Mouse (Mus musculus): ENCODE data around the gene Nudt12. TPM values are rescaled to one million over a fixed set of nuclear protein-coding genes. Genes with fewer than 3 reads are reported as not detected.

Gene Nudt12
- polyA plus RNA-seq, 1 experiment from 2014 or later, result 6.5 TPM

DNA sequence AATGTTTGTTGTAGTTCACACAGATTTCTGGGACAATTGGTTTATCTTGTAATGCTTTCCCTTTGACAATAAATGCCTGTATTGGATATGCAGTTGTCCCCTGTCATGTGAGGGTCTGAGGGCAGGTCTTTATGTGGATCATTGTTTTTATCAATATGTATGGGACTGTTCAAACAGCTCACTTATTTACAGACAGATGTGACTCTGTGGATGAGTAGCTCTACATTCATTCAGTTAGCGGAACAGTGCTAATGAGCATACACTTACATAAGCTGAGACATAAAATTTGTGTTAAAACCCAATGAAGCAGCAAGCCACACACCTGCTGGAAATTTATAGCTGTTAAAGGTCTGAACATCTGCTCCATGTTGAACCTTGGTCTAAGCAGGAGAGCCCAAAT is 56.1 kb downstream of the Nudt12 start:
- Histone ChIP-seq H3K9me3 (replicated peaks) (no peaks in the 10 kb centered on the region), H3K4me2 (replicated peaks) (no peak overlapping the region), H3K9ac (no peak overlapping the region), H3K36me3 (no peaks in the 10 kb centered on the region), H3K4me3 (no peak overlapping the region), H3K27me3 (no peaks in the 10 kb centered on the region), H3K4me1 (no peaks in the 10 kb centered on the region), H3K27ac (no peak overlapping the region)
- WGBS, result 83% methylated on average over 1 of the region's 1 CpGs
- ATAC-seq (ENCODE audit: low FRiP score), result peak; percentile 29; the same call in 1 of the 2 replicates

Other genes starting within 250 kb of the Nudt12 start
- 3.9 and 5.1 TPM in 2 replicates for gene Pdzph1, start 22.0 kb downstream of the Nudt12 start, polyA plus RNA-seq (2016; fragmentation: Nextera tagmentation; extraction: Ambion mirVana)